ENCODE assay signal across 10 mouse cellular contexts in genomic region chr5:96702706-96703625, GRCm38 (mm10).
DNase-seq lines count a peak whose midpoint lies in the region; ATAC-seq and TF ChIP-seq lines count a peak whose summit lies in the region.
"Had no signal": no experiment of that assay in that cellular context is flagged by ENCODE, and none has a peak within 500 bp of the region (broad histone marks: within the 10 kb centered on the region; RNA-seq: fewer than 3 reads in every experiment).

No protein-coding gene starts in this region.

- peak; percentile 78 for ATAC-seq in forebrain, embryonic 11.5 days (replicated peaks; ENCODE audit: low FRiP score)
- ATAC-seq in hindbrain, embryonic 13.5 days (ENCODE audit: low FRiP score) = peak; percentile 84
- ATAC-seq in midbrain, postnatal 0 days (ENCODE audit: low FRiP score) = peak; percentile 59; the same call in 1 of the 2 replicates

- H3K4me1 ChIP-seq in forebrain, embryonic 11.5 days (replicated peaks; ENCODE audit: control insufficient read depth, insufficient read depth, low read length) = peaks cover 6% of the 10 kb centered on the region; the same call in 1 of the 2 replicates
- peaks cover 9% of the 10 kb centered on the region for H3K4me1 ChIP-seq in forebrain, embryonic 10.5 days
- H3K4me1 ChIP-seq in hindbrain, embryonic 13.5 days (replicated peaks) = peaks cover 22% of the 10 kb centered on the region
- no peaks in the 10 kb centered on the region for H3K4me1 ChIP-seq in midbrain, postnatal 0 days (ENCODE audit: insufficient read depth, low read length)
- H3K4me1 ChIP-seq: liver, embryonic 13.5 days had no signal

- no peak for DNase-seq in forebrain, embryonic 11.5 days (ENCODE audit: low spot score)
- DNase-seq in forebrain, embryonic 10.5 days (ENCODE audit: extremely low spot score, low spot score) = no peak
- DNase-seq in embryo, embryonic 9.5 days (ENCODE audit: extremely low spot score) = peak; percentile 12
- DNase-seq in midbrain, postnatal 0 days (ENCODE audit: low spot score) = peak; percentile 12
- no peak for DNase-seq in spleen, adult 18-20 months
- no peak for DNase-seq in heart, postnatal 14 days
- no peak for DNase-seq in urinary bladder, postnatal 10 days (ENCODE audit: low spot score)
- DNase-seq: kidney, postnatal 25 days; liver, embryonic 13.5 days had no signal

- no peak overlapping the region for H3K4me3 ChIP-seq in forebrain, embryonic 11.5 days (ENCODE audit: low read depth, low read length)
- H3K4me3 ChIP-seq in forebrain, embryonic 10.5 days = no peak overlapping the region
- no peak overlapping the region for H3K4me3 ChIP-seq in hindbrain, embryonic 13.5 days
- no peak overlapping the region for H3K4me3 ChIP-seq in midbrain, postnatal 0 days (ENCODE audit: low read depth, low read length)
- H3K4me3 ChIP-seq: liver, embryonic 13.5 days had no signal

- H3K27me3 ChIP-seq in forebrain, embryonic 11.5 days (ENCODE audit: control insufficient read depth, insufficient read depth, low read length) = no peaks in the 10 kb centered on the region
- H3K27me3 ChIP-seq in forebrain, embryonic 10.5 days (ENCODE audit: poor library complexity, severe bottlenecking) = no peaks in the 10 kb centered on the region
- H3K27me3 ChIP-seq in hindbrain, embryonic 13.5 days = no peaks in the 10 kb centered on the region
- H3K27me3 ChIP-seq in midbrain, postnatal 0 days (ENCODE audit: insufficient read depth, low read length) = no peaks in the 10 kb centered on the region
- H3K27me3 ChIP-seq: liver, embryonic 13.5 days had no signal

- intact Hi-C loops in heart, postnatal 14 days (cut with DNase I) = no loop called here

- no peaks in the 10 kb centered on the region for H3K9me3 ChIP-seq in forebrain, embryonic 11.5 days (ENCODE audit: control insufficient read depth, low read length)
- H3K9me3 ChIP-seq in forebrain, embryonic 10.5 days = no peaks in the 10 kb centered on the region
- H3K9me3 ChIP-seq in hindbrain, embryonic 13.5 days = no peaks in the 10 kb centered on the region
- no peaks in the 10 kb centered on the region for H3K9me3 ChIP-seq in midbrain, postnatal 0 days (ENCODE audit: low read length)
- H3K9me3 ChIP-seq: liver, embryonic 13.5 days had no signal

- H3K4me2 ChIP-seq in forebrain, embryonic 11.5 days (ENCODE audit: low read depth, low read length, severe bottlenecking) = no peak overlapping the region
- H3K4me2 ChIP-seq in hindbrain, embryonic 13.5 days = peak overlapping the region; percentile 32
- H3K4me2 ChIP-seq in midbrain, postnatal 0 days (ENCODE audit: low read depth, low read length, poor library complexity, severe bottlenecking) = no peak overlapping the region
- H3K4me2 ChIP-seq: liver, embryonic 13.5 days had no signal

- no peak overlapping the region for H3K9ac ChIP-seq in forebrain, embryonic 11.5 days (ENCODE audit: low read length)
- H3K9ac ChIP-seq in hindbrain, embryonic 13.5 days = peak overlapping the region; percentile 39
- no peak overlapping the region for H3K9ac ChIP-seq in midbrain, postnatal 0 days (replicated peaks; ENCODE audit: low read length, poor library complexity, severe bottlenecking)
- H3K9ac ChIP-seq: liver, embryonic 13.5 days had no signal

- H3K27ac ChIP-seq in forebrain, embryonic 11.5 days (ENCODE audit: low read depth, low read length) = no peak overlapping the region
- no peak overlapping the region for H3K27ac ChIP-seq in forebrain, embryonic 10.5 days
- H3K27ac ChIP-seq in hindbrain, embryonic 13.5 days = peak overlapping the region; percentile 72
- H3K27ac ChIP-seq in midbrain, postnatal 0 days (ENCODE audit: low read depth, low read length) = no peak overlapping the region
- H3K27ac ChIP-seq: liver, embryonic 13.5 days had no signal

- 59% methylated on average over 22 of the region's 22 CpGs for WGBS in forebrain, embryonic 11.5 days
- 74% methylated on average over 22 of the region's 22 CpGs for WGBS in forebrain, embryonic 10.5 days
- WGBS in hindbrain, embryonic 13.5 days = 25% methylated on average over 22 of the region's 22 CpGs
- WGBS in midbrain, postnatal 0 days = 29% methylated on average over 22 of the region's 22 CpGs

- H3K36me3 ChIP-seq in forebrain, embryonic 11.5 days (ENCODE audit: control insufficient read depth, insufficient read depth, low read length) = no peaks in the 10 kb centered on the region
- H3K36me3 ChIP-seq in forebrain, embryonic 10.5 days (replicated peaks) = no peaks in the 10 kb centered on the region
- H3K36me3 ChIP-seq in hindbrain, embryonic 13.5 days = no peaks in the 10 kb centered on the region
- no peaks in the 10 kb centered on the region for H3K36me3 ChIP-seq in midbrain, postnatal 0 days (ENCODE audit: insufficient read depth, low read length)
- H3K36me3 ChIP-seq: liver, embryonic 13.5 days had no signal

- TF ChIP-seq CTCF in midbrain, postnatal 0 days (IDR thresholded peaks at IDR 0.05) = peak; percentile 47

Comparison
In these comparisons a context has a peak if more than half of its experiments do, and no peak if none do; other contexts are left out.
1. DNase-seq: peak in embryo, embryonic 9.5 days (single experiment) and midbrain, postnatal 0 days (single experiment); none in forebrain, embryonic 11.5 days (single experiment), forebrain, embryonic 10.5 days (single experiment), spleen, adult 18-20 months (0 of 2), heart, postnatal 14 days (0 of 2) and urinary bladder, postnatal 10 days (single experiment).
2. Peak in every context shown above with its lines, with median percentiles within 50 percentile points of each other: ATAC-seq.